Mouse (Mus musculus) testis, adult 2 months (tissue): ENCODE measurements at regions not wholly inside any gene's neighbourhood (a gene's known extent, or its start where the extent isn't known, plus 50 kb on each side); places are given as distances from the start of the nearest gene placed in this dataset.

ENCODE experiments used
- H3K27ac ChIP-seq: fragments of 200-500 bp; 2 replicates; pipeline ENCODE4 v1.5.1; 2012; ENCODE audit warnings: low read depth, low read length; ENCODE audit not compliant: control insufficient read depth, insufficient read depth
- H3K27me3 ChIP-seq: fragments of 200-500 bp; 2 replicates; pipeline ENCODE4 v1.6.1; 2012; ENCODE audit warnings: mild to moderate bottlenecking, low read length, moderate library complexity; ENCODE audit not compliant: control insufficient read depth, insufficient read depth
- H3K36me3 ChIP-seq: fragments of 200-500 bp; 2 replicates; pipeline ENCODE4 v1.6.1; 2012; ENCODE audit warnings: mild to moderate bottlenecking, low read length; ENCODE audit not compliant: control insufficient read depth, insufficient read depth
- H3K4me1 ChIP-seq: fragments of 200-500 bp; 2 replicates; pipeline ENCODE4 v1.6.1; 2012; ENCODE audit warnings: low read length; ENCODE audit not compliant: control insufficient read depth, insufficient read depth
- H3K4me3 ChIP-seq: fragments of 200-500 bp; 2 replicates; pipeline ENCODE4 v1.5.1; 2012; ENCODE audit warnings: low read depth, mild to moderate bottlenecking, low read length, moderate library complexity, mixed read lengths; ENCODE audit not compliant: control insufficient read depth
- CTCF ChIP-seq: fragments of 200-500 bp; IDR thresholded peaks from 2 replicates; pipeline ENCODE4 v1.5.1; 2012; ENCODE audit warnings: low read depth, mild to moderate bottlenecking, inconsistent platforms, low read length, moderate library complexity; ENCODE audit not compliant: control insufficient read depth, insufficient read depth, insufficient replicate concordance
- POLR2A ChIP-seq: fragments of 200-500 bp; IDR thresholded peaks from 2 replicates; pipeline ENCODE4 v1.6.1; 2012; ENCODE audit warnings: low read depth, mild to moderate bottlenecking, inconsistent platforms, low read length, moderate library complexity; ENCODE audit not compliant: control insufficient read depth

DNA sequence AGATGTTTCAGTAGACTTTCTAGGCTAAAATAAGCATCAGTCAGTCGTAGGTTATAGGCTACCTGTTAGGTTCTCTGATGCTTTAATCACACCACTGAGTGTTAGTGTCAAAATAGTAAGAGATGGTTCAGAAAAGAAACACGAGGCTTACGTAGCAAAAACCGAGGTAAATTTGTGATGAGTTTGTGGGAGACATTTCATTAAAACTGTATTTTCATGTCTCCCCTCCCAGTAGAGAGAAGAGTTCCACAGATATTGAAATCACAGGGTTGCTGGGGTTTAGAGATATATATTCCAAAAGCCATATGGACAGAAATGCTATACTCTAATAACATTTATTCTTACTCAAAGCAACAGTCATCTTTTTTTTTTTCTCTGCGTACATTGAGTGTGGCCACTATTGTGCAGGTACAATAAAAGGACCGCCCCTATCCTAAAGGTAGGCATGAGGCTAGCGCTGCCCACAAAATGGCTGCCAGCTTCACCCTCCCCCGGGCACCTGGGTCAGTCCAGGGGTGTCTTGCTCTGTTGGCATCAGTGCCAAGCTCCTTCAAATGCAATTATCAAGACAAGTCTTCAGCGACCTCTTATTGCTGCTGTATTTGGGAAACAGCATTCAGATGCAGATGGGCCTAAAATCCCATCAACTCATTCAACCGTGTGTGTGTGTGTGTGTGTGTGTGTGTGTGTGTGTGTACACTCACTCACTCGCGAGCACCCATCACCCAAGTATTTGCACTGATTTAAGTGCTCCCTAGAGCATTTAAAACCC lies 147.4 kb upstream of the Lef1 start:
- TF ChIP-seq CTCF (no peak), POLR2A (no peak)
- Histone ChIP-seq H3K27ac (no peak overlapping the region), H3K27me3 (no peaks in the 10 kb centered on the region), H3K4me3 (no peak overlapping the region), H3K4me1 (0 out of 2 replicates have a peak, but pooled peaks cover 2% of the 10 kb centered on the region), H3K36me3 (no peaks in the 10 kb centered on the region)

DNA sequence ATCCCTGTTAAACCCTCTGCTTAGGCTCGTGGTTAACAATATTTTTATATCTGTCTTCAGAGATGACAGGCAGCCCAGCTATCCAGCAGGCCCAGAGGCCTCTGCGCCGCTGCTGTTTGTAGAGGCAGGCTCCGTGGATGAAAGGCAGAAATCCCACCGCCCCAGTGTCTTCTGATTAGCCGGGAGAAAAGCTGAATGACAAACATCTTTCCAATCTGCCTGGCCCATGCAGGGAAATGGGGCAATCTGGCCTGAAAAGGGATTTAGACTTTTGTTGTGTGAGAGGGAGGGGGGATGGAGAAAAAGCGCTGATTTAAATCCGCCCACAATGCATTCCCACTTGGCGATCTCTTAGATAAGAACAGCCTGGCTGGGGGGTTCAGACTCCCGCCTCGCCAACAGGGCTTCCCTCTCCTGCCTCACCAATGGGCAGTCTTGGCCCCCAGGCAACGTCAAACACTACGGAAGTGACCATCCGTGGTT lies 148.1 kb upstream of the Lef1 start:
- H3K27me3 ChIP-seq: no peaks in the 10 kb centered on the region
- TF ChIP-seq POLR2A (no peak), CTCF (no peak)
- no peaks in the 10 kb centered on the region for H3K36me3 ChIP-seq
- no peak overlapping the region for H3K27ac ChIP-seq
- H3K4me1 ChIP-seq: 0 out of 2 replicates have a peak, but pooled peaks cover 2% of the 10 kb centered on the region
- H3K4me3 ChIP-seq: no peak overlapping the region

DNA sequence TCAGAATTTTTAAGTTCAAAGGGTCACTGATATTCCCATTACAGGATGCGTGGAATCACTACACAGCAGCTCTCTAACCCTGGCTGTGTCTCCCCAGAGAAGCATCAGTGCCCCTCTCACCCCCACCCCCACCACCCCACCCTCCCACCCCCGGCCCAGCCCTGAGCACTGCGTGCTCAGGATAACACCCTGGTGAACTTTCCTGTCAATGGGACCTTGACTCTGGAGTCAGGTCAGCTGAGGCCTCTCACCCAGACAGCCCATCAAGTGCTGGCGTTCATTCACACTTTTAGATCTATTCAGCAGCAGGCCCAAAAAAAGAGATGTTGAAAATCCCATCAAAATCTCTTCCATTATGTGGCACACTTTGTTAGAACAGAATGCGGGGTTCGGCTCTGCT lies 148.6 kb upstream of the Lef1 start:
- 0 out of 2 replicates have a peak, but pooled peaks cover 2% of the 10 kb centered on the region for H3K4me1 ChIP-seq
- H3K4me3 ChIP-seq: no peak overlapping the region
- H3K36me3 ChIP-seq: no peaks in the 10 kb centered on the region
- H3K27me3 ChIP-seq: no peaks in the 10 kb centered on the region
- no peak for TF ChIP-seq POLR2A
- no peak for TF ChIP-seq CTCF
- H3K27ac ChIP-seq: no peak overlapping the region

DNA sequence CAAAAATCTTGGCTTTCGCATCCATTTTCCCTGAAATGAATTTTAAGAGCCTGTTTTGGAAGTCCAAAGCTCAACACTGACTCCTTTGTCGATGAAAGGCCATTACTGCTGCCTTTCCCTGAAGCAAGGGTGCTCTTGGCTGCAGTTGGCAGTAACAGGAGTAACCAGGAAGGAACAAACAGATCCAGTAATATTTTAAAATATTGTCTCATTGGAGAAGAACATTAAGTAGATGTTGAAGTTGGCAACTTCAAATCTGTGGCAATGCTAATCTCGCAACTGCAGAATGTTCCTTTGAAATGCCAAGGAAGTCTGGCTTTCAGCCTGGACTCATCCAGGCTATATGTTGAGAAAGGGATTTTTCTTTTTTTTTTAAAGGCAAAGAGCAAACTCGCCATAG lies 154.3 kb upstream of the Lef1 start:
- H3K36me3 ChIP-seq: no peaks in the 10 kb centered on the region
- H3K27ac ChIP-seq: no peak overlapping the region
- H3K27me3 ChIP-seq: no peaks in the 10 kb centered on the region
- no peak for TF ChIP-seq POLR2A
- TF ChIP-seq CTCF: no peak
- H3K4me3 ChIP-seq: no peak overlapping the region
- no peaks in the 10 kb centered on the region for H3K4me1 ChIP-seq

DNA sequence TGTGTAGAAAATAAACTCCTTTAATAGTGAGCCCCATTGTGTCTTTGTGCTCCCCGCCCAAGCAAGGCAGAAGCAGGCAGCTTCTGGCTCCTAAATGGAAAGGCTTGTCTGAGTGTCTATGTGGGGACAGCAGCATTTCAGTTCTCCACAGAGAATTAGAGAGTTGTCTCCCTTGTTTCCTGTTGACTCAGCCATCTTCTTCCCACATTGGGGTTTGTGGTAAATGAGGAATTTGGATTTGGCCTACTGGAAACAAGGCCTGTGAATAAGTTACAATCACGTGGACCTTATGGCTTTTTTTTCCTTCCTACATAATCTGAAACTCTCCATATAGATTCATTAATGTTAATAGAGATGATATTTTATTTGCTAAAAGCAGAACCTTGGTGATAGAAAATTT lies 158.9 kb upstream of the Lef1 start:
- no peak overlapping the region for H3K27ac ChIP-seq
- no peaks in the 10 kb centered on the region; the same call in 1 of the 2 replicates for H3K4me1 ChIP-seq
- H3K36me3 ChIP-seq: no peaks in the 10 kb centered on the region
- no peak overlapping the region for H3K4me3 ChIP-seq
- H3K27me3 ChIP-seq: no peaks in the 10 kb centered on the region
- TF ChIP-seq POLR2A: no peak
- TF ChIP-seq CTCF: no peak

DNA sequence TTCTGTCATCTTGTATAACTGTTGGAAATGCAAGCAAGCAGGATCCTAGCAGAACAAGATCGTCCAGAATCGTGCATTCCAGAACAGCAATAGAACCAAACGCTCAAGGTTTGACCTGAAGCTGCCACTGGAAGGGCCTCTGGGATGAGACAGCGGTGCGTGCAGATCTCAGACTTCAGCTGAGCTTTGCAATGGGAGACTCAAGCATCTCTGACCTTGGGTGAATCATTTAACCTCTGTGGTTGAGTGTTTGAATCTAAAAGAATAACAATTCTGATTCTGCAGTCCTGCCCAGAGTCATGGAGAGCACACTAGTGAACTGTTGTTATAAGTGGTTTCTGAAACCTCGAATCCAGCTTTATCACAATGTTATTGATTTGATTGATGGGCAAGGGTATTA lies 159.4 kb upstream of the Lef1 start:
- no peak for TF ChIP-seq POLR2A
- TF ChIP-seq CTCF: no peak
- Histone ChIP-seq H3K27ac (no peak overlapping the region), H3K4me1 (peaks cover 2% of the 10 kb centered on the region; the same call in 1 of the 2 replicates), H3K4me3 (no peak overlapping the region), H3K36me3 (no peaks in the 10 kb centered on the region), H3K27me3 (no peaks in the 10 kb centered on the region)

DNA sequence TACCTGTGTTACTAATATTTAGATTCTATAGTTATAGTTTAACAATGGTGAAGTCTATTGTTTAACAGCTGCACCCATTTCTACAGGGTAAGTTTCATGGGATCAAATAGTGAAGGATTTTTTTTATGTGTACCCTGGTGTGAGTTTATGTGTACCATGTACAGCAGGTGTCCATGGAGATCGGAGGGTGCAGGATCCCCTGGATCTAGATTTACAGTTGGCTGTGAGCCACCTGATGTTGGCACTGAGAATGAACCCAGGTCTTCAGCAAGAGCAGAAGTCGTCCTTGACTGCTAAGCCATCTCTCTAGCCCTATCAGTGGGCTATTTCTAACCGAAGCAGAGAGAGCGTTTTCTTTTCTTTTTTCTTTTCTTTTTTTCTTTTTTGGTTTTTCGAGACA lies 162.4 kb upstream of the Lef1 start:
- Histone ChIP-seq H3K4me3 (no peak overlapping the region), H3K27me3 (no peaks in the 10 kb centered on the region), H3K36me3 (no peaks in the 10 kb centered on the region), H3K4me1 (peaks cover 4% of the 10 kb centered on the region), H3K27ac (no peak overlapping the region)
- no peak for TF ChIP-seq POLR2A
- no peak for TF ChIP-seq CTCF
